Mouse (Mus musculus) embryonic facial prominence, embryonic 15.5 days (tissue): ENCODE measurements around the gene Dzank1. TPM values are rescaled to one million over a fixed set of nuclear protein-coding genes. Genes with fewer than 3 reads are reported as not detected.

Experiments used
- ATAC-seq: fragments of 200-750 bp; cut with Nextera tagmentation; 2 replicates; pipeline ENCODE4 v1.8.0; 2017; ENCODE audit warnings: low read depth, moderate TSS enrichment; ENCODE audit not compliant: insufficient number of reproducible peaks, low FRiP score, low TSS enrichment
- H3K27ac ChIP-seq: fragments of 300-500 bp; sonication (generic); replicated peaks from 2 replicates; pipeline ENCODE4 v1.5.1; 2015; ENCODE audit warnings: mild to moderate bottlenecking, inconsistent platforms
- H3K27me3 ChIP-seq: fragments of 300-500 bp; sonication (generic); 2 replicates; pipeline ENCODE4 v1.6.1; 2015; ENCODE audit warnings: inconsistent platforms
- H3K36me3 ChIP-seq: fragments of 300-500 bp; sonication (generic); 2 replicates; pipeline ENCODE4 v1.6.1; 2015; ENCODE audit warnings: mild to moderate bottlenecking, inconsistent platforms
- H3K4me1 ChIP-seq: fragments of 300-500 bp; sonication (generic); 2 replicates; pipeline ENCODE4 v1.6.1; 2015; ENCODE audit warnings: inconsistent platforms
- H3K4me2 ChIP-seq: fragments of 300-500 bp; sonication (generic); replicated peaks from 2 replicates; pipeline ENCODE4 v1.6.1; 2015; ENCODE audit warnings: mild to moderate bottlenecking, inconsistent platforms
- H3K4me3 ChIP-seq: fragments of 300-500 bp; sonication (generic); replicated peaks from 2 replicates; pipeline ENCODE4 v1.5.1; 2015; ENCODE audit warnings: mild to moderate bottlenecking, inconsistent platforms
- H3K9ac ChIP-seq: fragments of 300-500 bp; sonication (generic); 2 replicates; pipeline ENCODE4 v1.6.1; 2015; ENCODE audit warnings: inconsistent platforms
- H3K9me3 ChIP-seq: fragments of 300-500 bp; sonication (generic); replicated peaks from 2 replicates; pipeline ENCODE4 v1.6.1; 2016; ENCODE audit warnings: inconsistent platforms
- WGBS: fragments of 180-500 bp; shearing (Covaris S2); methylation state at CpG from one replicate; pipeline ENCODE4 v1.1.7; 2015; 5-methylcytosine and 5-hydroxymethylcytosine counted together
- polyA plus RNA-seq: library from polyadenylated mRNA; unstranded; fragments of >200 nt; fragmentation: Nextera tagmentation; extraction: Ambion mirVana; gene quantifications from 2 replicates; pipeline ENCODE4 v1.2.1, GENCODE M21; 2015

The Dzank1 gene
- polyA plus RNA-seq, 1 experiment from 2014 or later: 3.8 TPM

DNA sequence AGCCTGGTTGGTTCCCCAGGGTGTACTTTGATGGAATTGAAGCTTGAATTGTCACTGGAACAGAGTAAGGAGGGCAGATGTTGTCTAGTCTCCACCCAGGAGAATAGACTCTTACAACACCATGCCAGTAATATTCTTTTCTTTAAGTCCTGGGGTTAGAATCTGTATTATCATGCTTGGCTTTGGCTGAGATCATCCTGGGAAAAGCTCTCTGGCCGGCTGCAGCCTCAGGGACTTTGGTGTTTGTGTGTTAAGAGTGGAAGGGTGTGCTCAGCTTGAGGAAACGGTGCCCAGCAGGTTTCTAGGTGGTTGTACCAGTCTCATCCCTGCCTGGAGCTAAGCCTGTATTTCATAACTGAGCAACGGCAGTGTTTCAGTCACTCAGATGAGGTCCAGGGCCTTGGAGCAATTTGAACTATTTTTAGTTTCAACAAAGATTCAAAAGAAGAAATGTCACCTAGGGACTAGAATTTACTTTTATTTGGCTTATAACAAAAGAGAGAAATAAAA is 88.0 kb downstream of the Dzank1 start:
- no peak for ATAC-seq
- Histone ChIP-seq H3K27me3 (no peaks in the 10 kb centered on the region), H3K4me1 (peaks cover 11% of the 10 kb centered on the region), H3K9ac (no peak overlapping the region), H3K9me3 (no peaks in the 10 kb centered on the region), H3K4me2 (no peak overlapping the region), H3K27ac (no peak overlapping the region), H3K36me3 (no peaks in the 10 kb centered on the region), H3K4me3 (no peak overlapping the region)
- WGBS: 60% methylated on average over 3 of the region's 3 CpGs

DNA sequence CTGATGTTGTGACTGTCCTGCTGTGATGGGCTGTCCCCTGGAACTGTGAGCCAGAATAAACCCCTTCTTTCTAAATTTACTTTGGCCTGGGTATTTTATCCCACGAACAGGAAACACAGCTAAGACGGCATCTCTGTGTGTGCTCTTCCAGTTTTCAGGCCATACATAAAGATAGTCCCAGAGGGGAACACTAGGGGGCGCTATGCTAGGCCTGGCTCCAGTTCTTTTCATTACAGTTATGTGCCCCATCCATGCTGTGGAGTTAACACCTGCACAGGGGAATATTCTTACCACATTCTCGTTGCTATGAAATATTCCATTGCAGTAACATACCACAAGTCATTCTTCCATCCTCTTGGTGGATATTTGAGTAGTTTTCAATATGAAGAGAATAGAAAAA is 88.8 kb downstream of the Dzank1 start:
- Histone ChIP-seq H3K27me3 (no peaks in the 10 kb centered on the region), H3K9ac (no peak overlapping the region), H3K4me1 (peaks cover 11% of the 10 kb centered on the region), H3K36me3 (no peaks in the 10 kb centered on the region), H3K27ac (no peak overlapping the region), H3K4me2 (no peak overlapping the region), H3K9me3 (no peaks in the 10 kb centered on the region), H3K4me3 (no peak overlapping the region)
- ATAC-seq: no peak
- 48% methylated on average over 4 of the region's 4 CpGs for WGBS

DNA sequence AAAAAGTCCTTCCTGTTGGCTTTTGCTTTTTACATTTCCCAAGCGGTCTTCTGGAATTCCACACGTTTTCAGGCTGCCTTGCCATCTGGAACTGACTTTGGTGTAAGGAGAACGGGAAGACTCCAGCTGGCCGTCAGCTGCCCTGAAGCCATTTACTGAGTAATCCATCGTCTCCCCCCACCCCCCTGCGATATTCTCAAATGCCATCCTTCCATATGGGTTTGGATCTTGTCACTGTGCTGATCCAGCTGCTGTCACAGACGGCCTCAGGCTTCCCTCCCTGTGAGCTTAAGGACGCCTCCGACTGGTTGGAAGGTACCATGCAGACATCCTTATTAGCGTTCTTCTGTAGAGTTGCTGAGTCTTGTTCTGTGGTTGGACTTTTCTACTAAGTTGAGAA is 91.5 kb downstream of the Dzank1 start:
- no peak for ATAC-seq
- Histone ChIP-seq H3K27me3 (no peaks in the 10 kb centered on the region), H3K9ac (no peak overlapping the region), H3K27ac (no peak overlapping the region), H3K4me1 (no peaks in the 10 kb centered on the region), H3K36me3 (no peaks in the 10 kb centered on the region), H3K4me2 (no peak overlapping the region), H3K9me3 (no peaks in the 10 kb centered on the region), H3K4me3 (no peak overlapping the region)
- 38% methylated on average over 10 of the region's 10 CpGs for WGBS

DNA sequence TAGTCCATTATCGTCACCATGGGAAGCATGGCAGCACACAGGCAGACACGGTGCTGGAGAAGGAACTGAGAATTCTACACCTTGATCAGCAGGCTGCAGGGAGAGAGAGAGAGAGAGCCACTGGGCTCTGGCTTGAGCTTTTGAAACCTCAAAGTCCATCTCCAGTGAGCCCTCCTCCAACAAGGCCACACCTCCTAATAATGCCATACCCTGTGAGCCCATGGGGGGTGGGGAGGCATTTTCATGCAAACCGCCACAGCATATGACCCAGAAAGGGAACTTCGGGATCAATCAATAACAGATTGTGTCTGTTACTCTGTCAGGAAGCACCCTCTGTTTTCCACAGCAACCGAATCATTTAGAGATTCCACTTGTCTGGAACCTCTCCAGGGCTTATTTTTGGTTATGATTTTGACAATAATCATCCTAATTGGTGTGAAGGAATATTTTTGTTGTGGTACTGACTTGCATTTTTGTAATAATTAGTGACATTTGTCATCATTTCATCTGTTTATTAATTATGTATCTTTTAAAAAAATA is 95.9 kb downstream of the Dzank1 start:
- H3K9ac ChIP-seq: no peak overlapping the region
- 53% methylated on average over 5 of the region's 5 CpGs for WGBS
- no peak overlapping the region for H3K27ac ChIP-seq
- H3K4me1 ChIP-seq: no peaks in the 10 kb centered on the region
- H3K4me2 ChIP-seq: no peak overlapping the region
- no peaks in the 10 kb centered on the region for H3K9me3 ChIP-seq
- H3K4me3 ChIP-seq: no peak overlapping the region
- no peak for ATAC-seq
- no peaks in the 10 kb centered on the region for H3K36me3 ChIP-seq
- H3K27me3 ChIP-seq: no peaks in the 10 kb centered on the region

DNA sequence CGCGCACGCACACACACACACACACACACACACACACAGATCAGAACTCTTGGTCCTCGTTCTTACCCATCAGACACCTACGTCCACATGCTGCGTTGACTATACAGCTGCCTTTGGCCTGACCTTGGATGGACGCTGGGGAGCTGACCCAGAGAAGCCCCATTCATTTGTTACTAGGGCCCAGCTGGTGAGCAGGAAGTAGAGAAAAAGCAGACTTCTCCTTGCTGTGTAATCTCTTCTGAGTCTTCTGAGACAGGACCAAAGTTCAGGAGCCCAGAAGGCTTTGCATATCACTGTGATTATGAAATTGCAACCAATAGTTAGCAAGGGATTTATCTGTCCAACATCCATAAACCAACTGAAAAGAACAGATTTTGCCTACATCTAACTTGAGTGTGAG is 98.0 kb downstream of the Dzank1 start:
- H3K36me3 ChIP-seq: no peaks in the 10 kb centered on the region
- H3K4me3 ChIP-seq: no peak overlapping the region
- H3K27ac ChIP-seq: no peak overlapping the region
- no peaks in the 10 kb centered on the region for H3K4me1 ChIP-seq
- H3K9me3 ChIP-seq: no peaks in the 10 kb centered on the region
- H3K4me2 ChIP-seq: no peak overlapping the region
- no peak overlapping the region for H3K9ac ChIP-seq
- WGBS: 85% methylated on average over 7 of the region's 7 CpGs
- no peak for ATAC-seq
- no peaks in the 10 kb centered on the region for H3K27me3 ChIP-seq

DNA sequence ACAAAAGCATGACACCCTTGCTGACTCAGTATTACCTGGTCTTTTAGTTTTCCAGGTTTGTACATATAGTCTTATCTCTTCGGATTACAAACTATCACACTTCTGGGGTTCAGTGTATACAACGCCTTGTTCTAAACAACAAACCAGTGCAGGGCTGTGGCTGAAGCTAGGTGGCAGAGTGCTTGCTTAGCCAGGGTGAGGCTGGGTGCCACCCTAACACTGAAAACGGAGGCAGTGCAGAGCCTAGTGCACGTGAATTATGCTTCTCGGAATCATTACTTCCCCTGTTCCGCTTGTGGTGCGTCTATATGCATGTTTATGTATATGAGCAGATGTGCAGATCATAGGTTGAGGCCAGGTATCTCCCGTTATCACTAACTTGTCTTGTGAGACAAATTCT is 98.6 kb downstream of the Dzank1 start:
- Histone ChIP-seq H3K9ac (no peak overlapping the region), H3K4me1 (no peaks in the 10 kb centered on the region), H3K4me2 (no peak overlapping the region), H3K27me3 (no peaks in the 10 kb centered on the region), H3K27ac (no peak overlapping the region), H3K4me3 (no peak overlapping the region), H3K9me3 (no peaks in the 10 kb centered on the region), H3K36me3 (no peaks in the 10 kb centered on the region)
- no peak for ATAC-seq
- 79% methylated on average over 8 of the region's 8 CpGs for WGBS

DNA sequence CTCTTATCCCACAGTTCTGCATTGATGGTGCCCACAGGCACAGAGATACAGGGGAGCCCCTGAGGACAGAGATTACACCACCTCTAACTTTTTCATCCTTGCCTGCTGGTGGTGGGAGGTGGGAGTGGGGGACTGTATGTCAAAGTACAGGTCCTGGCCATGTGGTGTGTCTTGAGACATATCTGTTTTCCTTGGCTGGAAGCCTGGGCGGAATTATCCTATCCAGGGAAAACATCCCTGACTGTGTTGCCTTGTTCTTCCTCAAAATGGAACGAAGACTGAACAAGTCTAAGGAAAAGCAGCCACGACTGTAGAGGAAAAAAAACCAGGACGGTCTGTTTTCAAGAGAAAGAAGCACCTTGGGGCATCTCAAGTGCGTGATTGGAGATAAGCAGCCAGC is 99.4 kb downstream of the Dzank1 start:
- H3K9ac ChIP-seq: no peak overlapping the region
- no peaks in the 10 kb centered on the region for H3K4me1 ChIP-seq
- no peak overlapping the region for H3K4me3 ChIP-seq
- H3K4me2 ChIP-seq: no peak overlapping the region
- 51% methylated on average over 5 of the region's 5 CpGs for WGBS
- no peaks in the 10 kb centered on the region for H3K36me3 ChIP-seq
- no peaks in the 10 kb centered on the region for H3K27me3 ChIP-seq
- no peak for ATAC-seq
- H3K9me3 ChIP-seq: no peaks in the 10 kb centered on the region
- no peak overlapping the region for H3K27ac ChIP-seq

DNA sequence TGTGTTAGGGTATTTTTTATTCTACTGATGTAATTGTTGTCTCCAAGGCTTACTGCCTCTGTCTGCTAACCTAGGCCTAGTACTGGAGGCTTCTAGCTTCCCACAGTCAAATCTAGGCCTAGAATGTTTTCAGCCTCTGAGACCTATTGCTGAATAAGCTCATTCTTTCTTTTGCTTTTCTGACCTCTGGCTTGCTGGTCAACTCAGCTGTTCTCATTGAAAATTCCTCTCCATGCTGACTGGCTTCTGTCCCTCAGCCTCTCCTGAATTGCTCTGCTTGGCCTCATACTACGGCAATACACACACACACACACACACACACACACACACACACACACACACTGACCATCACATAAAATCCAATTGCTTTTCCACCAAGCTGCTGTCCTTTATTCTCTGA is 101.5 kb downstream of the Dzank1 start:
- no peak overlapping the region for H3K9ac ChIP-seq
- H3K4me3 ChIP-seq: no peak overlapping the region
- no peak for ATAC-seq
- H3K36me3 ChIP-seq: no peaks in the 10 kb centered on the region
- H3K27ac ChIP-seq: no peak overlapping the region
- no peak overlapping the region for H3K4me2 ChIP-seq
- H3K9me3 ChIP-seq: no peaks in the 10 kb centered on the region
- H3K27me3 ChIP-seq: no peaks in the 10 kb centered on the region
- WGBS: 67% methylated on average over 1 of the region's 1 CpGs
- no peaks in the 10 kb centered on the region for H3K4me1 ChIP-seq

DNA sequence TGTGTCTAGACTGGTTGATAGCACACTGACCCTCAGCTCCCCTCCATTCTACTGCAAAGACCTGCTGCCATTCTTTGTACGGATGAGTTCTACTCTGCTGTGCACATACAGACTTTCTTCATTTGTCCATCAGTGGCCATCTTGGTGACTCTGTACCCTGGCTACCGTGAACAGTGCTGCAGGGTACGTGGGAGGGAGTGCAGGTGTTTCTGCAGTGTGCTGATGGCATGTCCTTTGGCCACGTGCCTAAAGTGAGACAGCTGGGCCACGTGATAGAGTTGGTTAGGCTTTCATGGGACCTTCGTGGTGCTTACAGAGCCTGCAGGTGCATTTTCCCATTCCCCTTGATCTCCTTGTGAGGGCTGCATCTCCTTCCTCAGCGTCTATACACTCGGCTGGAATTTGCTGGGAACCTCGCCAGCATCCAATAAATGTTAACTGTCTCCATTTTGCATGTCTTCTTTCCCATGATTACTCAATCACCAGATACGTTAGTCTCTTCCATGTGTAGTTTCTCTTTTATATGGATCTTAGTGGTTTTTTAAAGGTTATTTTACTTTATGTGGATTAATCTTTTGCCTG is 105.0 kb downstream of the Dzank1 start:
- Histone ChIP-seq H3K9me3 (no peaks in the 10 kb centered on the region), H3K36me3 (no peaks in the 10 kb centered on the region), H3K4me2 (no peak overlapping the region), H3K4me1 (0 out of 2 replicates have a peak, but pooled peaks cover 7% of the 10 kb centered on the region), H3K27me3 (no peaks in the 10 kb centered on the region), H3K27ac (no peak overlapping the region), H3K9ac (no peak overlapping the region), H3K4me3 (no peak overlapping the region)
- ATAC-seq: no peak
- 54% methylated on average over 10 of the region's 10 CpGs for WGBS

Other genes with a start within 250 kb of the Dzank1 start
- gene Ovol2, start 195.3 kb downstream of the Dzank1 start, polyA plus RNA-seq: 3.3 and 4.4 TPM in 2 replicates
- 35.7 and 42.3 TPM in 2 replicates for gene Kat14, start 158.4 kb downstream of the Dzank1 start, polyA plus RNA-seq
- gene Pet117, start 158.4 kb downstream of the Dzank1 start, polyA plus RNA-seq: 0.79 and 2.2 TPM in 2 replicates
- gene Polr3f, start 304 bp upstream of the Dzank1 start, polyA plus RNA-seq: 22.6 and 26.0 TPM in 2 replicates
- 61.3 and 64.4 TPM in 2 replicates for gene Rbbp9, start 23.5 kb upstream of the Dzank1 start, polyA plus RNA-seq
- gene Sec23b, start 28.8 kb upstream of the Dzank1 start, polyA plus RNA-seq: 81.7 and 83.2 TPM in 2 replicates
- 31.8 and 34.2 TPM in 2 replicates for gene Smim26, start 66.6 kb upstream of the Dzank1 start, polyA plus RNA-seq
- gene Dtd1, start 72.5 kb upstream of the Dzank1 start, polyA plus RNA-seq: 36.9 and 38.3 TPM in 2 replicates